Mouse (Mus musculus) E14TG2a.4 (cell line): Measurements from ENCODE around the gene Ly6g5c.

Source experiments
- CTCF ChIP-seq: conservative IDR thresholded peaks from 2 replicates; pipeline ENCODE4 v1.5.1; 2014; ENCODE audit warnings: low read length
- POU5F1 ChIP-seq: IDR thresholded peaks from 2 replicates; pipeline ENCODE4 v1.6.1; 2014; ENCODE audit warnings: low read length, borderline replicate concordance

DNA sequence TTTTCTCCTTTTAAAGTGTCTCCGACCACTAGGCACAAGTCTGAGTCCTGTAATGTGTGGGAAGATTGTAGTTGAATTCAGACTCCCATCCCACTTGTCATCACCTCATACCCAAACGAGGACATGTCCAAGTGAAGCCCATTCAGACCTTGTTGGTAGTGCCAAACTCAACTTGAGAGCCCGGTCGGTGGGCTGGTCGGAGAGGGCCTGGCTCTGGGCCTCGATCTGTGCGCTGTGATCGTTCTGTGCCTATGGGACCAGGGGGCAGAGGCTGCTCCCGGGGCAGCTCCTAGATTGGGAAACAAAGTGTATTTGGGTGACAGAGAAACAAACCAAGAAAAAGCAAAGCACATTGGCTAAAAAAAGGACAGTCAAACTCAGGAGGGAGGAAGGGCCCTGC, 45.0 kb downstream of the Ly6g5c start:
- TF ChIP-seq CTCF (no peak), POU5F1 (no peak)
